14 mouse cellular contexts compared by ENCODE assay signal in the genomic region with DNA sequence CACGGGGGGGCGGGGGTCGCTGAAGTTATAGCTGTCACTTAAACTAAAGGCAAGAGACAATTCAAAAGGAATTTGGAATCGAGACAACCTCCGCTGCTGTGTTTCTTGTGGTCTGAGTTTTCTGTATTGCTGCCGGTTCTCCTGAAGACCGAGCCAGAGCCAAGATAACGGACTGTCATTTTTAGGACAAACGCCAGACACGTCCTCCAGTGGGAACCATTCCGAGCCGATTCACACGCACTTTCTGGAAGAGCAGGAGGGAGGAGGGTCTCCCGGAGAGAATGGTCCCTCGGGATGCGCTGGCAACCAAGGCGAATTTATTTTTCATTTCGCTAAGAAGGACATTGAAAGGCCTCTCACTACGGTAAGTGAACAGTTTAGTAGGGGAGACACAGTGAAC. TPM values are rescaled to one million over a fixed set of nuclear protein-coding genes. Genes with fewer than 3 reads are reported as not detected.
DNase-seq lines count a peak whose midpoint lies in the region; ATAC-seq and TF ChIP-seq lines count a peak whose summit lies in the region.
"Had no signal": no experiment of that assay in that cellular context is flagged by ENCODE, and none has a peak within 500 bp of the region (broad histone marks: within the 10 kb centered on the region; RNA-seq: fewer than 3 reads in every experiment).

No protein-coding gene starts in this region.

- no peak for TF ChIP-seq CTCF in brain, embryonic 14.5 days (IDR thresholded peaks at IDR 0.05; ENCODE audit: borderline replicate concordance, extremely low read depth, insufficient read depth, insufficient read length)

- H3K9ac ChIP-seq in hindbrain, embryonic 16.5 days (ENCODE audit: low read depth, low read length), result no peak overlapping the region
- no peak overlapping the region for H3K9ac ChIP-seq in hindbrain, embryonic 11.5 days (ENCODE audit: low read depth, low read length)
- H3K9ac ChIP-seq in intestine, embryonic 16.5 days (ENCODE audit: low read depth, low read length), result no peak overlapping the region
- H3K9ac ChIP-seq: hindbrain, embryonic 12.5 days; liver, embryonic 12.5 days had no signal

- H3K27me3 ChIP-seq in hindbrain, embryonic 16.5 days (replicated peaks; ENCODE audit: control insufficient read depth, insufficient read depth, low read length), result peaks cover 4% of the 10 kb centered on the region; the same call in 1 of the 2 replicates
- H3K27me3 ChIP-seq in hindbrain, embryonic 11.5 days (ENCODE audit: control insufficient read depth, insufficient read depth, low read length), result peaks cover 12% of the 10 kb centered on the region
- no peaks in the 10 kb centered on the region for H3K27me3 ChIP-seq in intestine, embryonic 16.5 days (replicated peaks; ENCODE audit: control insufficient read depth, insufficient read depth, low read length)

- no peak overlapping the region for H3K27ac ChIP-seq in hindbrain, embryonic 16.5 days (ENCODE audit: low read depth, low read length)
- no peak overlapping the region for H3K27ac ChIP-seq in hindbrain, embryonic 11.5 days (ENCODE audit: low read depth, low read length)
- H3K27ac ChIP-seq in intestine, embryonic 16.5 days (ENCODE audit: low read length), result no peak overlapping the region
- H3K27ac ChIP-seq: hindbrain, embryonic 12.5 days; kidney, postnatal 0 days; liver, embryonic 12.5 days had no signal

- no peaks in the 10 kb centered on the region for H3K9me3 ChIP-seq in hindbrain, embryonic 16.5 days (ENCODE audit: control insufficient read depth, low read length)
- H3K9me3 ChIP-seq in hindbrain, embryonic 11.5 days (ENCODE audit: control insufficient read depth, low read length), result no peaks in the 10 kb centered on the region
- no peaks in the 10 kb centered on the region for H3K9me3 ChIP-seq in intestine, embryonic 16.5 days (ENCODE audit: control insufficient read depth, low read length)
- H3K9me3 ChIP-seq: hindbrain, embryonic 12.5 days; liver, embryonic 12.5 days had no signal

- no peak for TF ChIP-seq POLR2A in brain, embryonic 14.5 days (IDR thresholded peaks at IDR 0.05; ENCODE audit: borderline replicate concordance, extremely low read depth, insufficient read depth, insufficient read length, poor library complexity, severe bottlenecking)

- H3K4me3 ChIP-seq in hindbrain, embryonic 16.5 days (ENCODE audit: low read length), result no peak overlapping the region
- no peak overlapping the region for H3K4me3 ChIP-seq in hindbrain, embryonic 11.5 days (ENCODE audit: low read depth, low read length)
- no peak overlapping the region for H3K4me3 ChIP-seq in intestine, embryonic 16.5 days (ENCODE audit: low read length)
- H3K4me3 ChIP-seq: hindbrain, embryonic 12.5 days; liver, embryonic 12.5 days had no signal

- H3K4me2 ChIP-seq in hindbrain, embryonic 16.5 days (ENCODE audit: low read length), result peak overlapping the region; percentile 24
- H3K4me2 ChIP-seq in hindbrain, embryonic 11.5 days (replicated peaks; ENCODE audit: low read depth, low read length), result no peak overlapping the region
- H3K4me2 ChIP-seq in intestine, embryonic 16.5 days (ENCODE audit: low read depth, low read length), result peak overlapping the region; percentile 27; the same call in 1 of the 2 replicates
- H3K4me2 ChIP-seq: hindbrain, embryonic 12.5 days; liver, embryonic 12.5 days had no signal

- H3K36me3 ChIP-seq in hindbrain, embryonic 16.5 days (ENCODE audit: control insufficient read depth, insufficient read depth, low read length), result no peaks in the 10 kb centered on the region
- no peaks in the 10 kb centered on the region for H3K36me3 ChIP-seq in hindbrain, embryonic 11.5 days (ENCODE audit: control insufficient read depth, insufficient read depth, low read length)
- no peaks in the 10 kb centered on the region for H3K36me3 ChIP-seq in intestine, embryonic 16.5 days (ENCODE audit: control insufficient read depth, insufficient read depth, low read length)
- H3K36me3 ChIP-seq: hindbrain, embryonic 12.5 days; liver, embryonic 12.5 days had no signal

- WGBS in hindbrain, embryonic 16.5 days, result 36% methylated on average over 19 of the region's 19 CpGs
- WGBS in hindbrain, embryonic 11.5 days, result 79% methylated on average over 19 of the region's 19 CpGs
- 50% methylated on average over 19 of the region's 19 CpGs for WGBS in intestine, embryonic 16.5 days

- no peak for ATAC-seq in hindbrain, embryonic 16.5 days
- ATAC-seq in hindbrain, embryonic 11.5 days (ENCODE audit: low FRiP score), result no peak
- ATAC-seq in intestine, embryonic 16.5 days, result no peak
- ATAC-seq: liver, embryonic 12.5 days had no signal

- peak; percentile 68 to 69 for DNase-seq in cerebellum, postnatal 10 days
- no peak for DNase-seq in cerebellum, postnatal 4 days (ENCODE audit: low spot score in 2 of 2)
- DNase-seq in hindbrain, embryonic 11.5 days (ENCODE audit: low spot score), result no peak
- DNase-seq in brain, embryonic 14.5 days (ENCODE audit: low read depth), result peak; percentile 58
- no peak for DNase-seq in urinary bladder, adult 18-20 months (ENCODE audit: low spot score in 2 of 2)
- DNase-seq in kidney, adult 9 months, result no peak
- DNase-seq: cerebellum, adult 11-12 months; retina, postnatal 1 day; spleen, adult 18-20 months had no signal

- H3K4me1 ChIP-seq in hindbrain, embryonic 16.5 days (ENCODE audit: control insufficient read depth, insufficient read depth, low read depth, low read length), result peaks cover 3% of the 10 kb centered on the region; the same call in 1 of the 2 replicates
- no peaks in the 10 kb centered on the region for H3K4me1 ChIP-seq in hindbrain, embryonic 11.5 days (replicated peaks; ENCODE audit: control insufficient read depth, insufficient read depth, low read length)
- H3K4me1 ChIP-seq in intestine, embryonic 16.5 days (ENCODE audit: control insufficient read depth, insufficient read depth, low read length), result no peaks in the 10 kb centered on the region
- H3K4me1 ChIP-seq: hindbrain, embryonic 12.5 days; liver, embryonic 12.5 days had no signal

RNA-seq across cellular contexts. Expression of a gene that starts 7.4 kb away (rescaled TPM):
- polyA plus RNA-seq in hindbrain, embryonic 16.5 days (2015; fragmentation: Nextera tagmentation; extraction: Ambion mirVana), result 2.6 and 3.1 TPM in 2 replicates
- 2.3 TPM in 2 replicates for polyA plus RNA-seq in hindbrain, embryonic 11.5 days (2014; fragmentation: Nextera tagmentation; extraction: Ambion mirVana)
- polyA plus RNA-seq in brain, embryonic 14.5 days (2012; rRNA removed), result 6.3 and 12.7 TPM in 2 replicates
- polyA plus RNA-seq in intestine, embryonic 16.5 days (2015; fragmentation: Nextera tagmentation; extraction: Ambion mirVana), result 4.3 and 4.6 TPM in 2 replicates

Comparison
In these comparisons a context has a peak if more than half of its experiments do, and no peak if none do; other contexts are left out.
1. DNase-seq: peak in cerebellum, postnatal 10 days (2 of 2) and brain, embryonic 14.5 days (single experiment); none in cerebellum, postnatal 4 days (0 of 2), hindbrain, embryonic 11.5 days (single experiment), urinary bladder, adult 18-20 months (0 of 2) and kidney, adult 9 months (single experiment).